Mouse (Mus musculus): Measurements from ENCODE around the gene Serinc3. TPM values are rescaled to one million over a fixed set of nuclear protein-coding genes. Genes with fewer than 3 reads are reported as not detected.

Serinc3 gene
- total and polyA plus RNA-seq, 2 experiments from 2014 or later: 61.3 to 181 TPM

DNA sequence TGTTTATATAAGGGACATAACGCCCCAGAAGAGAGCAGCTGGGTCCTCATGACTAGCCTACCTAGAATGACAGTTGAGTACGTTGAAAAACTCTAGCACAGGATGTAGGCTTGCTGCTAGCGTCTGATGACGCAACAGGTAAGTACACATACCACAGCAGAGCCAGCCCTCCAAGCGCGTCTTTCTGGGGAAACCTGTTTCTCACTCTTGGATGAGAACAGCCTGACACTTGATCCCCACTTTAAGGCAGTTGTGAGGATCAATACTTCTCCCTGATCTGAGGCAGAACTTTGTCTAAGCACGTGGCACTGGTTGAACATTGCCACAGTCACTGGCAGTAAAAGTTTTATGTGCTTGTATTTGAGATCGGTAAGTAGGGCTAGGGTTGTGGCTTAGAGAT, 24.5 kb downstream of the Serinc3 start:
- Histone ChIP-seq H3K27me3 (ENCODE audit: control insufficient read depth, insufficient read depth, low read length) (no peaks in the 10 kb centered on the region), H3K4me1 (ENCODE audit: control insufficient read depth, insufficient read depth) (no peaks in the 10 kb centered on the region)

DNA sequence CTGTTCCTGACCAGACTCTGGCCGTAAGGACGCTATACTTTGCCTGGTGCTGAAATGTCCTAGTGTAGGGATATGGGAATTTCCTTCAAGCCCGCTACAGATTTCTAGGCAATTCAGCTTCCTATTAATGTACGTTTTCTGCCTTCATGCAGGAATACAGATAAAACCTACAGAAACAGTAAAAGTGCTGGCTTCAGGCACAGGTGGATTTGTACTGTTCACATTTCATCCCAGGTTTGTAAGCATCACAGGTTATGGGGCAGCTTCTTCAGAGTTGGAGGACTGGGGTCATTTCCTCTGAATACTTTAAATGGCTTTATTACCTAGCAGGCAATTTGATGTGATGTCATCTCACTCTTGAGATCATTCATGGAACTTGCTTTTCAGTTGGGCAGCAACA, 27.1 kb downstream of the Serinc3 start:
- TF ChIP-seq CTCF (IDR thresholded peaks at IDR 0.05; ENCODE audit: low read depth) (no peak), EP300 (IDR thresholded peaks at IDR 0.05; ENCODE audit: low read depth) (no peak)
- Histone ChIP-seq H3K9ac (replicated peaks; ENCODE audit: low read depth, low read length) (no peak overlapping the region), H3K4me3 (ENCODE audit: low read depth, low read length) (no peak overlapping the region), H3K27me3 (ENCODE audit: control insufficient read depth, insufficient read depth, low read length) (no peaks in the 10 kb centered on the region), H3K27ac (ENCODE audit: low read depth) (no peak overlapping the region), H3K4me1 (ENCODE audit: control insufficient read depth, insufficient read depth) (no peaks in the 10 kb centered on the region), H3K36me3 (replicated peaks; ENCODE audit: control insufficient read depth, insufficient read depth, low read length) (peaks cover 93% of the 10 kb centered on the region), H3K9me3 (replicated peaks; ENCODE audit: control insufficient read depth, low read length) (no peaks in the 10 kb centered on the region), H3K4me2 (ENCODE audit: low read depth, low read length) (no peak overlapping the region)
- no peak for ATAC-seq (ENCODE audit: insufficient read depth, low read depth)
- 84% methylated on average over 4 of the region's 4 CpGs for WGBS
- no peak for DNase-seq (ENCODE audit: low spot score)

More for the DNA sequence above, 24.5 kb downstream of the Serinc3 start:
- Histone ChIP-seq H3K36me3 (replicated peaks; ENCODE audit: control insufficient read depth, insufficient read depth, low read length) (peaks cover 91% of the 10 kb centered on the region), H3K4me3 (ENCODE audit: low read depth, low read length) (no peak overlapping the region), H3K9me3 (replicated peaks; ENCODE audit: control insufficient read depth, low read length) (no peaks in the 10 kb centered on the region), H3K27ac (ENCODE audit: low read depth) (no peak overlapping the region), H3K9ac (replicated peaks; ENCODE audit: low read depth, low read length) (no peak overlapping the region), H3K4me2 (ENCODE audit: low read depth, low read length) (no peak overlapping the region)
- no peak for ATAC-seq (ENCODE audit: insufficient read depth, low read depth)
- no peak for DNase-seq (ENCODE audit: low spot score)
- no peak for TF ChIP-seq EP300 (IDR thresholded peaks at IDR 0.05; ENCODE audit: low read depth)
- TF ChIP-seq CTCF (IDR thresholded peaks at IDR 0.05; ENCODE audit: low read depth): no peak
- WGBS: 88% methylated on average over 8 of the region's 8 CpGs

DNA sequence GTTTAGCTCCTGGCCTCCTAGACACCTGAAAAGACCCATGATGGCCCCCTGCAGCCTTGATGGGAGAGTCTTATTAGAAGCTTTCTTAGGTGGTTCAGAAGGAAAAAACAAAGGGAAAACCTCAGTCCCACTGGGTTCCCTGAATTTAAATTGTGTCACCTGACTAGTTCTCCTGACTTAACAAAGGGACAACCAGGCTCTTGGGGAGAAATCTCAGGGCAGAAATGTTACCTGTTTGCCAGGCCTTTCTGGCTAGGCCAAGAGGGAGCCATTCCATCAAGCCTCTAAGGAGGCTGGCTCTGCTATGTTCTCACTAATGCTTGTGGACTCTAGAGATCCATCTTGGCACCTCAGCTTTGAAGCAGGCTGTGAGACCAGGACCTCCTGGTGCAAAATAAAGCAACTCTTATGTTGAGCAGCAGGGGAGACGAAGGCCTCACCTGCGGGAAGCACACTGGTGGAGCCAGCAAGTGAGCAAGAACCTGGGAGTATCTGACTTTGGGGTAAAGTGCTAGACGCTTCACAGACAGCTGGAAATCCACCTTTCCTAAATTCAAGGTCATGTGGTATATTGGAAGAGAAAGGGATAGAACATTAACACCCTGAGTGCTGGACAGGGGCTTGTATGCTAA, 27.6 kb downstream of the Serinc3 start:
- no peaks in the 10 kb centered on the region for H3K4me1 ChIP-seq (ENCODE audit: control insufficient read depth, insufficient read depth)
- no peak for ATAC-seq (ENCODE audit: insufficient read depth, low read depth)
- no peak overlapping the region for H3K4me3 ChIP-seq (ENCODE audit: low read depth, low read length)
- TF ChIP-seq EP300 (IDR thresholded peaks at IDR 0.05; ENCODE audit: low read depth): no peak
- no peak for TF ChIP-seq CTCF (IDR thresholded peaks at IDR 0.05; ENCODE audit: low read depth)
- no peak for DNase-seq (ENCODE audit: low spot score)
- H3K27me3 ChIP-seq (ENCODE audit: control insufficient read depth, insufficient read depth, low read length): no peaks in the 10 kb centered on the region
- peaks cover 91% of the 10 kb centered on the region for H3K36me3 ChIP-seq (replicated peaks; ENCODE audit: control insufficient read depth, insufficient read depth, low read length)
- H3K4me2 ChIP-seq (ENCODE audit: low read depth, low read length): no peak overlapping the region
- H3K9ac ChIP-seq (replicated peaks; ENCODE audit: low read depth, low read length): no peak overlapping the region
- no peaks in the 10 kb centered on the region for H3K9me3 ChIP-seq (replicated peaks; ENCODE audit: control insufficient read depth, low read length)
- 82% methylated on average over 3 of the region's 3 CpGs for WGBS
- H3K27ac ChIP-seq (ENCODE audit: low read depth): no peak overlapping the region

DNA sequence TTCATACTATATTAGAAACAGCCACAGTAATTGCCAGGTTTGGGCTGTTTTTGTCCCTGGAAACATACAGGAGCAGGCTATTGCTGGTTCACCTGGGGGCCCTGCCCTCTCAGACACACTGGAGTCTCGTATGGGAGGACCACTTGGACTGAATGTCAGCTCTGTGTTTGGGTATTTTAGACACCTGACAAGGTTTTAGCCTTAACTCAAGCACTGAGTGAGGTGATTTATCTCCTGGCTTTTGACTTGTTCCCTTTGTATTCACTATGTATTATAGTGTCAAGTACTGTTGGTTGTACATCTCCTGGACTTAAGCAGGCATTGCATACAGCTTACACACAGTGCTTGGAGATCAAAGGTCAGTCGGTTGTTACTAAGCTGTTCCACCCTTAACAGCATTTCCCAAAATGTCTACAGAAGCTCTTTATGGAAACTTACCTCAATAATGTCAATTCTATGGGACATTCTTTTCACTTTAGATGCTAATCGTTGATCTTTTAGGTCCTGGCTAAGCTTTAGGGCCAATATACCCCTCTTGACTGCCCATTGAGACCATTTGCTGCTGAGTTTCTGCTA, 28.2 kb downstream of the Serinc3 start:
- DNase-seq (ENCODE audit: low spot score) (no peak), ATAC-seq (ENCODE audit: insufficient read depth, low read depth) (no peak)
- Histone ChIP-seq H3K9me3 (replicated peaks; ENCODE audit: control insufficient read depth, low read length) (no peaks in the 10 kb centered on the region), H3K4me3 (ENCODE audit: low read depth, low read length) (no peak overlapping the region), H3K27ac (ENCODE audit: low read depth) (no peak overlapping the region), H3K4me1 (ENCODE audit: control insufficient read depth, insufficient read depth) (no peaks in the 10 kb centered on the region), H3K27me3 (ENCODE audit: control insufficient read depth, insufficient read depth, low read length) (no peaks in the 10 kb centered on the region), H3K9ac (replicated peaks; ENCODE audit: low read depth, low read length) (no peak overlapping the region), H3K4me2 (ENCODE audit: low read depth, low read length) (no peak overlapping the region), H3K36me3 (replicated peaks; ENCODE audit: control insufficient read depth, insufficient read depth, low read length) (peaks cover 92% of the 10 kb centered on the region)
- 80% methylated on average over 3 of the region's 3 CpGs for WGBS
- TF ChIP-seq CTCF (IDR thresholded peaks at IDR 0.05; ENCODE audit: low read depth): no peak
- no peak for TF ChIP-seq EP300 (IDR thresholded peaks at IDR 0.05; ENCODE audit: low read depth)

DNA sequence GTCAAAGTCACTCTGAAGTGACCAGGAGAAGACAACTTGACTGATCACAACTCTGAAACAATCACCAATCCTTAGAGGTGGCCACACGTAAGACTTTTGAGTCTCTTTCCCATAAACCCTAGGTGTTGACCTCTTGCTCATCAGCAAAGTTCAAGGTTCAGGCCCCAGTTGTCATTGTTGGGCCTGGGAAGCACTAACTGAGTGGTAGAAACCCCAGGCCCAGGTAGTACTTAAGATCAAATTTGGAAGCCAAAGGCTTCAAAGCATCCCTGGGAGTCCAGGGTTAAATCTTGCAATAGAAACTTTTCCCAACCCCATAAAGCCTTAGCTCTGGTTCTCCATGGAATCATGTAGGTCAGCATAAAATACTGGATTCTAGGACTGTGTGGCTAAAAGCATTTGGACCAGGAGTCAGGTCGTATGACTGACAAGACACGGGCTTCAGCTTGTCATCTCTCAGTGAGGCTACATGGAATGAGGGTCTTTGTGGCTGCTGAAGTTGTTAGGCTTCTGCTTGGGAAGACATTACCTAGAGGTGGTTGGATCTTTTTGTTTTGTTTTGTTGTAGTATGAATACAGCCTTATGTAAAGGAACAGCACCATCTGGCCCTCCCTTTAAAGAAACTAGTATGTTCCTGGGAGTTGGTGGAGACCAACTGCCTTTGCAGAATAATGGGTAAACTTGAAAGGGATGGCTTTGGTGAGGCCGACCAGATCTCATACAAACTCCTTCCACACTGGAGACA, 28.9 kb downstream of the Serinc3 start:
- TF ChIP-seq EP300 (IDR thresholded peaks at IDR 0.05; ENCODE audit: low read depth) (no peak), CTCF (IDR thresholded peaks at IDR 0.05; ENCODE audit: low read depth) (no peak)
- WGBS: 86% methylated on average over 4 of the region's 4 CpGs
- Histone ChIP-seq H3K36me3 (replicated peaks; ENCODE audit: control insufficient read depth, insufficient read depth, low read length) (peaks cover 90% of the 10 kb centered on the region), H3K27ac (ENCODE audit: low read depth) (no peak overlapping the region), H3K9me3 (replicated peaks; ENCODE audit: control insufficient read depth, low read length) (no peaks in the 10 kb centered on the region), H3K27me3 (ENCODE audit: control insufficient read depth, insufficient read depth, low read length) (no peaks in the 10 kb centered on the region), H3K4me2 (ENCODE audit: low read depth, low read length) (no peak overlapping the region), H3K4me3 (ENCODE audit: low read depth, low read length) (no peak overlapping the region), H3K4me1 (ENCODE audit: control insufficient read depth, insufficient read depth) (no peaks in the 10 kb centered on the region), H3K9ac (replicated peaks; ENCODE audit: low read depth, low read length) (no peak overlapping the region)
- DNase-seq (ENCODE audit: low spot score): no peak
- ATAC-seq (ENCODE audit: insufficient read depth, low read depth): no peak
